Mouse (Mus musculus): ENCODE results near the gene Stat3.

GRCm38 (mm10) chr11:100965760-100966159, 26.4 kb upstream of the Stat3 start:
- no peak for TF ChIP-seq CTCF (IDR thresholded peaks at IDR 0.05; ENCODE audit: borderline replicate concordance, insufficient read depth, low read depth, low read length)
- TF ChIP-seq POLR2A (IDR thresholded peaks at IDR 0.05; ENCODE audit: borderline replicate concordance, insufficient read depth, low read length) = no peak

Data from cerebellum, adult 2 months (tissue).